Mouse (Mus musculus) midbrain, embryonic 14.5 days (tissue): Measurements from ENCODE around the gene Spsb3. TPM values are rescaled to one million over a fixed set of nuclear protein-coding genes. Genes with fewer than 3 reads are reported as not detected.

Source experiments
- ATAC-seq: fragments of 200-750 bp; cut with Nextera tagmentation; 2 replicates; pipeline ENCODE4 v1.8.0; 2017; ENCODE audit warnings: moderate number of reproducible peaks, moderate library complexity; ENCODE audit not compliant: low FRiP score, low TSS enrichment
- DNase-seq: peaks from one replicate; pipeline ENCODE4 v3.0.0-alpha.2; 2015
- H3K27ac ChIP-seq: fragments of 300-500 bp; sonication (generic); replicated peaks from 2 replicates; pipeline ENCODE4 v1.5.1; 2014; ENCODE audit warnings: mild to moderate bottlenecking, low read depth, low read length, moderate library complexity
- H3K27me3 ChIP-seq: fragments of 300-500 bp; sonication (generic); 2 replicates; pipeline ENCODE4 v1.6.1; 2014; ENCODE audit warnings: low read length, control low read depth, mixed read lengths; ENCODE audit not compliant: control insufficient read depth, insufficient read depth
- H3K36me3 ChIP-seq: fragments of 300-500 bp; sonication (generic); 2 replicates; pipeline ENCODE4 v1.6.1; 2014; ENCODE audit warnings: low read length, control low read depth; ENCODE audit not compliant: control insufficient read depth, insufficient read depth
- H3K4me1 ChIP-seq: fragments of 300-500 bp; sonication (generic); 2 replicates; pipeline ENCODE4 v1.6.1; 2014; ENCODE audit warnings: mild to moderate bottlenecking, antibody characterized with exemption, low read length, control low read depth; ENCODE audit not compliant: control insufficient read depth, insufficient read depth
- H3K4me2 ChIP-seq: fragments of 300-500 bp; sonication (generic); 2 replicates; pipeline ENCODE4 v1.6.1; 2014; ENCODE audit warnings: mild to moderate bottlenecking, low read length, moderate library complexity
- H3K4me3 ChIP-seq: fragments of 300-500 bp; sonication (generic); replicated peaks from 2 replicates; pipeline ENCODE4 v1.5.1; 2014; ENCODE audit warnings: low read depth, low read length
- H3K9ac ChIP-seq: fragments of 300-500 bp; sonication (generic); replicated peaks from 2 replicates; pipeline ENCODE4 v1.6.1; 2014; ENCODE audit warnings: mild to moderate bottlenecking, low read length, moderate library complexity
- H3K9me3 ChIP-seq: fragments of 300-500 bp; sonication (generic); 2 replicates; pipeline ENCODE4 v1.6.1; 2016; ENCODE audit warnings: low read length, control low read depth, mixed read lengths; ENCODE audit not compliant: control insufficient read depth
- WGBS: fragments of 180-500 bp; shearing (Covaris S2); extraction: QIAGEN DNeasy Blood & Tissue Kit; methylation state at CpG from one replicate; pipeline ENCODE4 v1.1.7; 2014; 5-methylcytosine and 5-hydroxymethylcytosine counted together
- polyA plus RNA-seq: library from polyadenylated mRNA; unstranded; fragments of >200 nt; fragmentation: Nextera tagmentation; extraction: Ambion mirVana; gene quantifications from 2 replicates; pipeline ENCODE4 v1.2.1, GENCODE M21; 2014

Spsb3 gene
- polyA plus RNA-seq, 1 experiment from 2014 or later = 77.3 TPM

- no peak for ATAC-seq
- Histone ChIP-seq H3K27ac (no peak overlapping the region), H3K36me3 (peaks cover 72% of the 10 kb centered on the region), H3K4me1 (peaks cover 31% of the 10 kb centered on the region), H3K4me2 (peak overlapping the region; percentile 100; the same call in 1 of the 2 replicates), H3K9ac (peak overlapping the region; percentile 82; the same call in 1 of the 2 replicates), H3K27me3 (no peaks in the 10 kb centered on the region), H3K4me3 (no peak overlapping the region), H3K9me3 (no peaks in the 10 kb centered on the region)
- WGBS = 85% methylated on average over 4 of the region's 4 CpGs
- no peak for DNase-seq
These were observed 11.8 kb downstream of the Spsb3 start for GRCm38 (mm10) chr17:24898041-24898854.

- Histone ChIP-seq H3K9me3 (no peaks in the 10 kb centered on the region), H3K27ac (no peak overlapping the region), H3K9ac (no peak overlapping the region), H3K4me3 (no peak overlapping the region), H3K36me3 (peaks cover 72% of the 10 kb centered on the region), H3K4me2 (no peak overlapping the region), H3K4me1 (peaks cover 27% of the 10 kb centered on the region), H3K27me3 (no peaks in the 10 kb centered on the region)
- ATAC-seq (no peak), DNase-seq (no peak)
- WGBS = 91% methylated on average over 5 of the region's 5 CpGs
These were observed 12.7 kb downstream of the Spsb3 start for GRCm38 (mm10) chr17:24899153-24899552.

- over 99% methylated on average over 6 of the region's 6 CpGs for WGBS
- Histone ChIP-seq H3K9ac (no peak overlapping the region), H3K36me3 (peaks cover 81% of the 10 kb centered on the region), H3K4me1 (peaks cover 24% of the 10 kb centered on the region), H3K4me2 (no peak overlapping the region), H3K27ac (no peak overlapping the region), H3K9me3 (no peaks in the 10 kb centered on the region), H3K27me3 (no peaks in the 10 kb centered on the region), H3K4me3 (no peak overlapping the region)
- DNase-seq (no peak), ATAC-seq (no peak)
These were observed 13.6 kb downstream of the Spsb3 start for GRCm38 (mm10) chr17:24900014-24900413.

GRCm38 (mm10) chr17:24902124-24902523 lies 15.7 kb downstream of the Spsb3 start:
- no peak overlapping the region for H3K4me2 ChIP-seq
- H3K4me1 ChIP-seq = peaks cover 9% of the 10 kb centered on the region
- H3K36me3 ChIP-seq = peaks cover 100% of the 10 kb centered on the region
- H3K9ac ChIP-seq = no peak overlapping the region
- ATAC-seq (no peak), DNase-seq (no peak)
- no peaks in the 10 kb centered on the region for H3K27me3 ChIP-seq
- no peaks in the 10 kb centered on the region for H3K9me3 ChIP-seq
- H3K27ac ChIP-seq = no peak overlapping the region
- no peak overlapping the region for H3K4me3 ChIP-seq
- 93% methylated on average over 5 of the region's 5 CpGs for WGBS

GRCm38 (mm10) chr17:24902671-24903474 lies 16.4 kb downstream of the Spsb3 start:
- H3K4me3 ChIP-seq = no peak overlapping the region
- H3K9me3 ChIP-seq = no peaks in the 10 kb centered on the region
- 73% methylated on average over 9 of the region's 9 CpGs for WGBS
- H3K27me3 ChIP-seq = no peaks in the 10 kb centered on the region
- no peak overlapping the region for H3K27ac ChIP-seq
- peaks cover 100% of the 10 kb centered on the region for H3K36me3 ChIP-seq
- DNase-seq (peak; percentile 24), ATAC-seq (no peak)
- H3K4me1 ChIP-seq = peaks cover 1% of the 10 kb centered on the region; the same call in 1 of the 2 replicates
- H3K9ac ChIP-seq = no peak overlapping the region
- H3K4me2 ChIP-seq = no peak overlapping the region

GRCm38 (mm10) chr17:24903767-24904166 lies 17.3 kb downstream of the Spsb3 start:
- H3K9me3 ChIP-seq = no peaks in the 10 kb centered on the region
- H3K36me3 ChIP-seq = peaks cover 100% of the 10 kb centered on the region
- no peaks in the 10 kb centered on the region for H3K27me3 ChIP-seq
- H3K27ac ChIP-seq = no peak overlapping the region
- DNase-seq = no peak
- no peak for ATAC-seq
- H3K4me3 ChIP-seq = no peak overlapping the region
- H3K9ac ChIP-seq = no peak overlapping the region
- no peaks in the 10 kb centered on the region for H3K4me1 ChIP-seq
- 96% methylated on average over 9 of the region's 9 CpGs for WGBS
- H3K4me2 ChIP-seq = no peak overlapping the region

GRCm38 (mm10) chr17:24907591-24907990 lies 21.1 kb downstream of the Spsb3 start:
- WGBS = 98% methylated on average over 2 of the region's 2 CpGs
- no peaks in the 10 kb centered on the region for H3K4me1 ChIP-seq
- no peak overlapping the region for H3K4me3 ChIP-seq
- H3K9me3 ChIP-seq = no peaks in the 10 kb centered on the region
- DNase-seq = no peak
- H3K36me3 ChIP-seq = peaks cover 100% of the 10 kb centered on the region
- no peaks in the 10 kb centered on the region for H3K27me3 ChIP-seq
- H3K4me2 ChIP-seq = no peak overlapping the region
- H3K27ac ChIP-seq = no peak overlapping the region
- no peak overlapping the region for H3K9ac ChIP-seq
- ATAC-seq = no peak

- Histone ChIP-seq H3K4me2 (no peak overlapping the region), H3K4me3 (no peak overlapping the region), H3K27me3 (no peaks in the 10 kb centered on the region), H3K9me3 (no peaks in the 10 kb centered on the region), H3K9ac (no peak overlapping the region), H3K27ac (no peak overlapping the region), H3K4me1 (no peaks in the 10 kb centered on the region), H3K36me3 (peaks cover 98% of the 10 kb centered on the region)
- DNase-seq (no peak), ATAC-seq (no peak)
These were observed 27.5 kb downstream of the Spsb3 start for GRCm38 (mm10) chr17:24913984-24914383.
